Mouse (Mus musculus): Measurements from ENCODE around the gene Spats2. TPM values are rescaled to one million over a fixed set of nuclear protein-coding genes. Genes with fewer than 3 reads are reported as not detected.

Gene Spats2
- polyA plus RNA-seq, 1 experiment from 2014 or later, result 31.8 TPM

GRCm38 (mm10) chr15:99120814-99121213 is 4.9 kb upstream of the Spats2 start:
- H3K27ac ChIP-seq (replicated peaks), result peak overlapping the region; percentile 50; the same call in 1 of the 2 replicates
- H3K4me1 ChIP-seq, result peaks cover 12% of the 10 kb centered on the region
- H3K4me2 ChIP-seq, result peak overlapping the region; percentile 49
- H3K27me3 ChIP-seq (replicated peaks), result no peaks in the 10 kb centered on the region
- no peaks in the 10 kb centered on the region for H3K36me3 ChIP-seq
- ATAC-seq (ENCODE audit: extremely low read depth, insufficient number of reproducible peaks, low FRiP score, low TSS enrichment), result no peak
- 11% methylated on average over 11 of the region's 11 CpGs for WGBS
- H3K9ac ChIP-seq, result peak overlapping the region; percentile 69
- H3K4me3 ChIP-seq, result no peak overlapping the region
- H3K9me3 ChIP-seq, result no peaks in the 10 kb centered on the region

GRCm38 (mm10) chr15:99122642-99123041 is 3.1 kb upstream of the Spats2 start:
- H3K9me3 ChIP-seq, result no peaks in the 10 kb centered on the region
- H3K9ac ChIP-seq, result no peak overlapping the region
- ATAC-seq (ENCODE audit: extremely low read depth, insufficient number of reproducible peaks, low FRiP score, low TSS enrichment), result no peak
- H3K4me1 ChIP-seq, result peaks cover 15% of the 10 kb centered on the region
- no peaks in the 10 kb centered on the region for H3K36me3 ChIP-seq
- H3K27ac ChIP-seq (replicated peaks), result no peak overlapping the region
- H3K4me2 ChIP-seq, result no peak overlapping the region
- no peaks in the 10 kb centered on the region for H3K27me3 ChIP-seq (replicated peaks)
- WGBS, result 80% methylated on average over 2 of the region's 2 CpGs
- H3K4me3 ChIP-seq, result no peak overlapping the region

DNA sequence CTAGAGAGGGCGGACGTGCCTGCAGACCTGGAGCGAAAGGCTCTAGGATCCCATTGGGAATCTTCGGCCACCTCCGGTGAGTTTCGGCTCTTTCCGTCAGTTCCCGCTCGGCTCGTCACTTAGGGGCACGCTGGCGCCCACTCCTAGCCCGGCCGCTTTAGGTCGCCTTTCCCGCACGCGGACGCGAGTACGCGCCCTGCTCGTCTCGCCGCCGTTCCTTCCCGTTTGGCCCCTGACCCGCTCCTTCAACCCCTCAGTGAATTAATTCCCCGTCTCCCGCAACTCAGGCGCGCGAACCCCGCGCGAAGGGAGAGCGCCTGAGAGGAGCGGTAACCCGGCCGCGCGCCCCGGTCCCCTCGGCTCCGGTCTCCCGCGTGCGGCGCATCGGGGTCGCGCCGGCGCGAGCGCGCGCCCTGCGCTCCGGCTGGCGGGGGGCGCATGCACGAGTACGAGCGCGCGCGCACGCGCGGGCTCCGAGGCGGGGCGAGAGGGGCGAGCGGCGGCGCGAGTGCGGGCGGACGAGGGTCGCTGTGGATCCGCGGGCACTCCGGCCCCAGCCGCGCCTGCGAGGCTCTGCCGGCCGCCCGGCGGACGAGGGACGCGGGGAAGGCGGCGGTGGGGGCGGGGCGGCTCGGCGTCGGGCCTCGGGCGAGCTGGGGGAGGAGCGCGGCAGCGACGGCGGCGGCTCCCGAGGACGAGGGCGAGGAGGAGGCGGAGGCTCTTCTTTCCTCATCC is 532 bp downstream of the Spats2 start:
- peaks cover 41% of the 10 kb centered on the region for H3K4me1 ChIP-seq
- peak overlapping the region; percentile 84 for H3K4me2 ChIP-seq
- H3K4me3 ChIP-seq, result peak overlapping the region; percentile 86
- H3K36me3 ChIP-seq, result no peaks in the 10 kb centered on the region; the same call in 1 of the 2 replicates
- no peaks in the 10 kb centered on the region for H3K9me3 ChIP-seq
- peak; percentile 68 for ATAC-seq (ENCODE audit: extremely low read depth, insufficient number of reproducible peaks, low FRiP score, low TSS enrichment)
- WGBS, result under 1% methylated on average over 113 of the region's 115 CpGs
- no peaks in the 10 kb centered on the region for H3K27me3 ChIP-seq (replicated peaks)
- H3K27ac ChIP-seq (replicated peaks), result peak overlapping the region; percentile 95
- peak overlapping the region; percentile 97 for H3K9ac ChIP-seq

GRCm38 (mm10) chr15:99126816-99127365 is 1.2 kb downstream of the Spats2 start:
- Histone ChIP-seq H3K4me2 (peak overlapping the region; percentile 84), H3K4me1 (peaks cover 41% of the 10 kb centered on the region), H3K36me3 (peaks cover 4% of the 10 kb centered on the region), H3K9ac (peak overlapping the region; percentile 97), H3K27ac (replicated peaks) (peak overlapping the region; percentile 95), H3K9me3 (no peaks in the 10 kb centered on the region), H3K4me3 (peak overlapping the region; percentile 86), H3K27me3 (replicated peaks) (no peaks in the 10 kb centered on the region)
- under 1% methylated on average over 34 of the region's 35 CpGs for WGBS
- ATAC-seq (ENCODE audit: extremely low read depth, insufficient number of reproducible peaks, low FRiP score, low TSS enrichment), result no peak

GRCm38 (mm10) chr15:99127851-99128522 is 2.3 kb downstream of the Spats2 start:
- no peaks in the 10 kb centered on the region for H3K9me3 ChIP-seq
- no peaks in the 10 kb centered on the region for H3K27me3 ChIP-seq (replicated peaks)
- WGBS, result 64% methylated on average over 6 of the region's 6 CpGs
- peaks cover 11% of the 10 kb centered on the region for H3K36me3 ChIP-seq
- H3K4me1 ChIP-seq, result peaks cover 41% of the 10 kb centered on the region
- peak overlapping the region; percentile 84 for H3K4me2 ChIP-seq
- no peak for ATAC-seq (ENCODE audit: extremely low read depth, insufficient number of reproducible peaks, low FRiP score, low TSS enrichment)
- H3K27ac ChIP-seq (replicated peaks), result no peak overlapping the region
- H3K4me3 ChIP-seq, result peak overlapping the region; percentile 86
- peak overlapping the region; percentile 97 for H3K9ac ChIP-seq

DNA sequence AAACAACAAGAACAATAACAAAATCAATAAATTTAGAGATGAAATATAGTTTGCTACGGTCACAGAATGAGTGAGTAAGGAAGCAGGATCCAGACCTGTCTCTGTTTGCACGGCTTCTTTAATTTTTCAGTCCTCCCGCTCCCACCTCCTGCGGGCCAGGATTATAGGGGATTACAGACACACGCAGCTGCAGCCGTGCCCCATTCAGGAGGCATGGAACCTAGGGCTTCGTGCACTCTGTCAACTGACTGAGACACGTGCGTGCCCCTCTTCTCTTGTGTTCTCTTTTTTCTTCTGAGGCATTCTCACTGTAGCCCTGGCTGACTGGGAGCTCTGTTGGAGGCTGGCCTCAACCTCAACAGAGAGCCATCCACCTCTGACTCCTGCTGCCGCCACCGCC is 3.7 kb downstream of the Spats2 start:
- H3K4me3 ChIP-seq, result 0 out of 2 replicates have a peak overlapping the region, but pooled peaks have one; percentile 4
- ATAC-seq (ENCODE audit: extremely low read depth, insufficient number of reproducible peaks, low FRiP score, low TSS enrichment), result no peak
- H3K27me3 ChIP-seq (replicated peaks), result no peaks in the 10 kb centered on the region
- 68% methylated on average over 11 of the region's 11 CpGs for WGBS
- peaks cover 17% of the 10 kb centered on the region for H3K36me3 ChIP-seq
- peak overlapping the region; percentile 36 for H3K4me2 ChIP-seq
- peak overlapping the region; percentile 69 for H3K9ac ChIP-seq
- no peaks in the 10 kb centered on the region for H3K9me3 ChIP-seq
- peaks cover 41% of the 10 kb centered on the region for H3K4me1 ChIP-seq
- H3K27ac ChIP-seq (replicated peaks), result peak overlapping the region; percentile 28; the same call in 1 of the 2 replicates

GRCm38 (mm10) chr15:99129956-99130910 is 4.5 kb downstream of the Spats2 start:
- Histone ChIP-seq H3K4me3 (peak overlapping the region; percentile 4; the same call in 1 of the 2 replicates), H3K9me3 (no peaks in the 10 kb centered on the region), H3K4me1 (peaks cover 40% of the 10 kb centered on the region), H3K4me2 (peak overlapping the region; percentile 36), H3K27me3 (replicated peaks) (no peaks in the 10 kb centered on the region), H3K27ac (replicated peaks) (peak overlapping the region; percentile 28; the same call in 1 of the 2 replicates), H3K9ac (peak overlapping the region; percentile 69), H3K36me3 (peaks cover 17% of the 10 kb centered on the region)
- ATAC-seq (ENCODE audit: extremely low read depth, insufficient number of reproducible peaks, low FRiP score, low TSS enrichment), result no peak
- 54% methylated on average over 22 of the region's 22 CpGs for WGBS

GRCm38 (mm10) chr15:99138389-99138788 is 12.7 kb downstream of the Spats2 start:
- Histone ChIP-seq H3K4me2 (no peak overlapping the region), H3K4me1 (peaks cover 45% of the 10 kb centered on the region), H3K27me3 (replicated peaks) (no peaks in the 10 kb centered on the region), H3K36me3 (peaks cover 28% of the 10 kb centered on the region), H3K9ac (0 out of 2 replicates have a peak overlapping the region, but pooled peaks have one; percentile 14), H3K4me3 (no peak overlapping the region), H3K27ac (replicated peaks) (0 out of 2 replicates have a peak overlapping the region, but pooled peaks have one; percentile 12), H3K9me3 (no peaks in the 10 kb centered on the region; the same call in 1 of the 2 replicates)
- ATAC-seq (ENCODE audit: extremely low read depth, insufficient number of reproducible peaks, low FRiP score, low TSS enrichment), result no peak
- 51% methylated on average over 5 of the region's 5 CpGs for WGBS

- H3K4me2 ChIP-seq, result no peak overlapping the region
- peaks cover 45% of the 10 kb centered on the region for H3K4me1 ChIP-seq
- peaks cover 29% of the 10 kb centered on the region for H3K36me3 ChIP-seq
- H3K9me3 ChIP-seq, result no peaks in the 10 kb centered on the region; the same call in 1 of the 2 replicates
- H3K27me3 ChIP-seq (replicated peaks), result no peaks in the 10 kb centered on the region
- no peak for ATAC-seq (ENCODE audit: extremely low read depth, insufficient number of reproducible peaks, low FRiP score, low TSS enrichment)
- 68% methylated on average over 6 of the region's 6 CpGs for WGBS
- 0 out of 2 replicates have a peak overlapping the region, but pooled peaks have one; percentile 45 for H3K27ac ChIP-seq (replicated peaks)
- no peak overlapping the region for H3K9ac ChIP-seq
- H3K4me3 ChIP-seq, result no peak overlapping the region
Measured at GRCm38 (mm10) chr15:99139669-99140068, 14.0 kb downstream of the Spats2 start.

- peaks cover 9% of the 10 kb centered on the region; the same call in 1 of the 2 replicates for H3K4me1 ChIP-seq
- H3K9me3 ChIP-seq, result no peaks in the 10 kb centered on the region
- 91% methylated on average over 7 of the region's 7 CpGs for WGBS
- ATAC-seq (ENCODE audit: extremely low read depth, insufficient number of reproducible peaks, low FRiP score, low TSS enrichment), result no peak
- H3K9ac ChIP-seq, result no peak overlapping the region
- H3K27ac ChIP-seq (replicated peaks), result no peak overlapping the region
- no peak overlapping the region for H3K4me2 ChIP-seq
- no peaks in the 10 kb centered on the region for H3K27me3 ChIP-seq (replicated peaks)
- peaks cover 77% of the 10 kb centered on the region for H3K36me3 ChIP-seq
- no peak overlapping the region for H3K4me3 ChIP-seq
Measured at GRCm38 (mm10) chr15:99150516-99150915, 24.8 kb downstream of the Spats2 start.

All from heart, embryonic 13.5 days (tissue).